Mouse (Mus musculus) heart, postnatal 36 days (tissue): ENCODE measurements around the gene Eda2r. TPM values are rescaled to one million over a fixed set of nuclear protein-coding genes. Genes with fewer than 3 reads are reported as not detected.

ENCODE experiments used
- DNase-seq, 2 experiments: peaks; one replicate each; pipeline ENCODE4 v3.0.0; 2021 to 2022
- intact Hi-C: fragments of 180-260 bp; cut with DNase I; formaldehyde crosslinking; loops from one replicate; pipeline ENCODE4 v1.15.1; 2025
- total RNA-seq, 2 experiments: library from RNA; stranded (reverse); gene quantifications; 2 replicates each; pipeline ENCODE4 v1.2.3; 2021

The Eda2r gene
- 1 to 10 TPM; 3.3 to 3.6 TPM for total RNA-seq

GRCm38 (mm10) chrX:97377065-97377421 is at the start of gene Eda2r:
Gene Eda2r, minus strand, starts transcription at chrX:97377216.
- intact Hi-C loops: loop anchor here (2.0 to 5.0 kb wide), 2 partner anchors 22 to 55 kb away; no protein-coding TSS in a partner anchor
- peak; percentile 42 to 54 for DNase-seq

GRCm38 (mm10) chrX:97397872-97398271 is 20.9 kb upstream of the Eda2r start:
- DNase-seq: no peak
- intact Hi-C loops: loop anchor here (2.0 kb wide), 1 partner anchor 21 kb away; the partner anchor contains the start of gene Eda2r

DNA sequence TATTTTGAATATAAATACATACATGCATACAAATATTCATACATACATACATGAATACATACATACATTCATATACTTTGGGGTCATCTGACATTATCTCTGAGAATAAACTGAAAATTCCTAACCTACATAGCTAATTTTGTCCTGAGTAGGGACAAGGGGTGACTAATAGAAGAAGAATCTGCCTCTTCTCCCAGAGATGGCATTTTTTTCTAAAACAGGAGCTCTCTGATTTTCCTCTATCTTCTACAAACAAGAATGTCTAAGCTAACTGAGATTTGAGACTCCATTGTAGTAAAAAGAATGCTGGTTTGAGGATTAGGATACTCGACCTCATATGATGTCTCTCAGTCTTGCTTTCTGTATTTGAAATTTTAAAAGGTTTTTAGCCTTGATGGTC is 1.1 kb upstream of the Eda2r start:
- intact Hi-C loops: loop anchor here (5.0 kb wide), 1 partner anchor 54 kb away; no protein-coding TSS in a partner anchor
- no peak for DNase-seq

- intact Hi-C loops: loop anchor here (2.0 to 5.0 kb wide), 2 partner anchors 22 to 56 kb away; no protein-coding TSS in a partner anchor
- DNase-seq: peak; percentile 77 to 78
Observed at GRCm38 (mm10) chrX:97376321-97377064, 523 bp downstream of the Eda2r start.

GRCm38 (mm10) chrX:97372826-97373225 is 4.2 kb downstream of the Eda2r start:
- intact Hi-C loops: no loop called here
- DNase-seq: no peak

- intact Hi-C loops: no loop called here
- no peak for DNase-seq
Observed at GRCm38 (mm10) chrX:97369206-97369605, 7.8 kb downstream of the Eda2r start.

GRCm38 (mm10) chrX:97368741-97369140 is 8.3 kb downstream of the Eda2r start:
- intact Hi-C loops: no loop called here
- DNase-seq: no peak

DNA sequence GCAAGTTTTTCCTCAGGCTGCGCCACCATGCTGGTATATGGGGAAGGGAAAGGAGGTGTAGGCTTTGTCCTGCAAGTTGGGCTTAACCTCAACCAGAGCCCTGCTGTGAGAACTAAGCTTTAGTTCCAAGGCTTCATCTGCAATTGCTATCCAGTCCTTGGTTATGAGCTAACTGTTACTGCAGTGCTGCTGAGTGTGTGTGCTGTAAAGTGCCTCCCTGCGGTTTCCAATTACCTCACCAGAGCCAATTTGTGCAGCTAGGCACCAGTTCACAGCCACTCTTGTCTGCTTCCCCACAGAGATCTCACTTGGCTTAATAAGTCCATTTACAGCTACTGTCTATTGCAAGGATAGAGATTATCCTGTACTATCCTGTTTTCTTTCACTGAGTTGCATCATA is 16.1 kb downstream of the Eda2r start:
- intact Hi-C loops: no loop called here
- DNase-seq: no peak

- intact Hi-C loops: no loop called here
- DNase-seq: no peak
Observed at GRCm38 (mm10) chrX:97327891-97328290, 49.1 kb downstream of the Eda2r start.
